Mouse (Mus musculus) neutrophil, adult 5-6 weeks (primary cell): Measurements from ENCODE around the gene Atp5f1. TPM values are rescaled to one million over a fixed set of nuclear protein-coding genes. Genes with fewer than 3 reads are reported as not detected.
"Not testable (repeated sequence)": the region's sequence is repeated elsewhere in the genome, so short reads cannot be mapped to it uniquely, and the experiment has no call there.

Experiments used
- ATAC-seq: fragments of 151-379, 151-347 bp; 2 replicates; pipeline ENCODE4 v1.8.0; 2017; ENCODE audit warnings: mild to moderate bottlenecking, moderate TSS enrichment; ENCODE audit not compliant: insufficient number of reproducible peaks, poor library complexity, low FRiP score, severe bottlenecking; ENCODE audit errors: extremely low read depth
- total RNA-seq: library from RNA; stranded (forward); fragments of 200-1000 nt; gene quantifications from 2 replicates; pipeline ENCODE4 v1.2.3, GENCODE M21; 2017

The Atp5f1 gene
- total RNA-seq, 1 experiment from 2014 or later: 319 TPM

DNA sequence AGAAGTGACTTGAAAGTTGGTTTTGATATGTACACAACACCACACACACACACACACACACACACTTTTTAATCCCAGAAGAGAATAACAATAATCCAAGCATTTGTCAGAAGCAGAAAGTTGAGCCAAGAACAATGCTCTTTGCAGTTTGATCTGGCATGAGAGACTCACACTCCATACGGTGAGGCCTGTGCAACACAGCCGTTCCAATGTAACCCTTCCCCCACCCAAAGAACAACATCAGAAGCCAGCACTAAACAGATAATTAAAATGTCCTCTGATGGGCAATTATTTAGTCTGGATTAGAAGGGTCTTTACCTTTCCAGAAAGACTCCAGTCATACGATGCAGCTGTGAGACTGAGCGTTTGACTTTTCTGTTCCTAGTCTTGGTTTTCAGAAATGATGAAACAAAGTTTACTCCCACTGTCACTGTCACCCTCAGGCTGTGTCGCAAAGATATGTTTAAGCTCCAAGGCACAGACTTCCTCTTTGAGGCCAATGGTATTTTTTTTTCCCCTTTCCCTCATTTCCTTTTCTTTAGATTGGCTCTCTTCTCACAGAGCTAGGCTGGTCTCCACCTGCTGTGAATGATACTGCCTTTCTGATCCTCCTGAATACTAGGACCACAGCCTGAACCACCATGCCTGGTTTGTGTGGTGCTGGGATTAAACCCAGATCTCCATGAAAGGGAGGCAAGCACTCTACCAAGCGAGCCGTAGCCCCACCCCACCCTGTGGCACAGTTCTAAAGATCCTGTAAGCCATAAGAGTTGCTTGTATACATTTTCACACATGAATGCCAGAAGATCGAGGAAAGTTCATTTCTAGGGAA, 27.4 kb downstream of the Atp5f1 start, which contains the start of gene I830077J02Rik:
Gene I830077J02Rik (minus strand): TSS at position 425 of the 832 bp plus-strand sequence.
- ATAC-seq: peak; percentile 77

DNA sequence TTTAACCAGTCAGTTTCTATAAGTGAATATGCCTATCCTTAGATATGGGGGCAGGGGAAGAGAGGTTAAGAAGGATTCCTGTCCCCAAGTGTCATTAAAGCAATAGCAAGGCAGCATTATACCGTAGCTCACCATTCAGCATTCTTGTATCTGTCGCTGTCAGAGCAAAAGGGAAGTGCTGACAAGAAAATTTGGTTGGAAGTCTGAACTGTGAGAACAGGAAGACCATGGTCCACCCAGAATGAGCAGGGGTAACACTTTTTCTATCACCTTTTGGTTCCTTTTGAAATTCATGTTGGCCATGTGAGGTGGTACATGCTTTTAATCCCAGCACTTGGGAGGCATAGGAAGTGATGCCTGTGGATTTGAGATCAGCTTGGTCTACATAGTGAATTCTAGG, 28.8 kb downstream of the Atp5f1 start:
- ATAC-seq: no peak

DNA sequence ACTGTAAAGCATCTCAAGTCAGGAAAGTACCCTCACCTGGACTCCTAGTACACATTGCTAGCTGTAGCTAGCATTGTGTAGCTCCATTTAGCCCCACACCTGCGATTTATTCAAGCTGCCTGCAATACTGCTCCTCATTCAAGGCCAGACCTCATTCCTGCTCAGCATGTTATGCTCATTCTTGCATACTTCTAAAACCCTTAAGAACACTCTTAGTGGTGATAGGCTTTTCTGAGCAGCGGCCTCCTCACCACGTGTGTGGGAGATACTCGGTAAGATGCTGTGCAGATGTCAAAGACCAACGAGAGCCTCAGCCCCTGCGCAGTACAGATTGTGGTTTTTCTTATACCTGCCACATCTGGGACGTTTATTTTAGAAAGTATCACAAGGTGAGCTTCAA, 30.1 kb downstream of the Atp5f1 start:
- ATAC-seq: no peak

DNA sequence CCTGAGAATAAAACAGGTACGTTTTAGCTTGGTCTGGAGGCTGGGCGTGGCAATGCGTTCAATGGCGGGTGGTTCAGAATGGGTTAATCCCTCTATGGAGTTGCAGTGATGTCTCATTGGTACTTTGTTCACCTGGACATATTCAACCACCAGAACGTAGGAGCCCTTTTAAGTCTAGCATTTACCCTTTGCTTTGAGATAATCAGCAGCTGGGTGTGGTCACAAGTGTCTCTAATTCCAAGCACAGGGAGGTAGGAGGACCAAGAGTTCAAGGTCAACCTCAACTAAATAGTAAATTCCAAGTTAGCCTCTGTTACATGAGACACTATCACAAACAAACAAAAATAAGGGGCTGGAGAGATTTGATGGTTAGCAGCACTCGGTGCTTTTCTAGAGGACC, 31.1 kb downstream of the Atp5f1 start:
- ATAC-seq: no peak

DNA sequence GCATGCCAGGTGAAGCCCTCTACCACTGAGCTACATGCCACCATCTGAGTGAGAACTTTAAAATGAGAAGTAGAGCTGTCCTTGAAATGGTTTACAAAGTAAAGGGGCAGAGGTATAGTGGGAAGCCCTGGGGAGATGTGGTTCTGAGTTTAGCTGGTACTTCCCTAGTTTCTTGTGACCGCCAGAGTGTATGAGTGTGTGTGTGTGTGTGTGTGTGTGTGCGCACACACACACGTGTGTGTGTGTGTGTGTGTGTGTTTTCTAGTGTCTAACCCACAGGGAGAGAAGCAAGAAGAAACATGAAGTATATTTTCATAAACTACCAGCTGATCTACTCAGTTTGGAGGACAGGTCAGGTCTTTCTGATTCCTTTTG, 31.7 kb downstream of the Atp5f1 start:
- peak; percentile 21; the same call in 1 of the 2 replicates for ATAC-seq

DNA sequence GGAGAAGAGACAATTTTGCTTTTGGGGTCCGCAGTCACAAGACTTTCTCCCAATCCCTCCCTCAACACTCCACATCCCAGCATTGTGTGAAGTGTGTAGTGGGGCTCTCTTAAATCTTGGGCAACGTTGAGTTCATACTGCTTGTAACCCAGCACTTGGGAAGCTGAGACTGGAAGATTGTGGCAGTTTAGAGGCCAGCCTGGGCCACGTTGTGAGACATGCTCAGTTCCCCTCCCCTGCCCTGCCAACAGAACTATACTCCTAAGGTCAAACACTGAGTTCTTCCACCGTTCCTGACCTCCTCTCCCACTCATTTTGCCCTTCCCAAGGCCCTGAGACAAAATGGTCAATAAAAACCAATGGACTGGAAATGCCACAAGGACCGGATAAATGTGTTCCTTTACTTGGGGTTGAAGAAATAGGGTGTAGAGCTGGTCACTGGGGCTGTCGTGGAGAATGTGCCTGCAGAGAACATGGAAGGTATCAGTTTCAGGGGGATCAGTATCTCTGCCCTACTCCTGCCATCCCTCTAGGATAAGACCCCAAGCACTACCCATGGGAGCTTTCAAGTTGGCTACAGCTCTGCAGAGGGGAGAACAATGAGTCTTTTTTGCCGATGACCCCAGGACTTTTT, 32.2 kb downstream of the Atp5f1 start:
- no peak for ATAC-seq

DNA sequence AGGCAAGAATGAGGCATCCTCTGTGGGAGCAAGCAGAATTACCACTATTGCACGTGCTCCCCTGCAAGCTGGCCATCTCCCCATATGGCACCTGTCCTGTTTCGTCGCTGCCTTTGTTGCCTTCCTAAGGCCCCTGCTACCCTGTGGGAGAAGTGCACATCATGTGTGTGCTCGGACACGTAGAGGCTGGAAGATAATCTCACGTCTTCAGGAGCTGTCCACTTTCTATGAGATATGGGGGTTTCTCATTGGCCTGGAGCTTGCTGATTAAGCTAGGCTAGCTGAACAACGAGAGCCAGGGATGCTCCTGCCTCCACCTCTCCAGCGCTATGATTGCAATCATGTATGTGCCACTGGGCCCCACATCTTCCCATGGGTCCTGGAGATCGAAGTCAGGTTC, 35.3 kb downstream of the Atp5f1 start:
- no peak for ATAC-seq

DNA sequence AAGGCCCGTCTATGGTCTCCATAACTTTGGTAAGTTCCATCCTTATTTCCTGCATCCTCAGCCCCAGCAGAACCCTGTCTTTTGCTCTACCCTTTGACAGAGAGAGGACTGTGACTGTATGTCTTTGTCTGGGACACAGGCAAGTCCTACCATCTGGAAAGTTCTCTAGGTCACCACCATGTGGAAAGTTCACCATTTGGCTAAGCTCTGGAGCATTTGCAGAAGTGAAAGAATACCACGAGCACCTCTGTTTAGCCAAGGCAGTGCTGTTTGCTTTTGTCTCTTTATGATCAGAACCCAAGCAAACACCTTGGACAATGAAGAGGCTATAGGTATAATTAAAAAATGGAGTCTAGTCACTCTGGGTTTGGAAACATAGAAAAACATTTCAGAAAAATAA, 37.9 kb downstream of the Atp5f1 start:
- no peak for ATAC-seq

DNA sequence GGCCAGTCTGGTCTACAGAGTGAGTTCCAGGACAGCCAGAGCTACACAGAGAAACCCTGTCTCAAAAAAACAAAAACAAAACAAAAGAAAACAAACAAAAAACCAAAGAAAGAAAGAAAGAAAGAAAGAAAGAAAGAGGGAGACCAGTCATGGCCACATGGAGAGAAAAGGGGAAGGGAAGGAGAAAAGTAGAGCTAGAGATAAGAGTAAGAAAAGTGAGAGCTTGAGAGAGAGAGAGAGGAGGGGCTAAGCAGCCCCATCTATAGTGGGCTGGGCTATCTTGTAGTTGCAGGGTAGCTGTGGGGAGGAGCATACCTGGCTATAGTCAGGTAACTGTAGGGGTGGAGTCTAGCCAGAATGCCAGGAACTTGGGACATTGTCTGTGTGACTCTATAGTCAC, 39.2 kb downstream of the Atp5f1 start:
- not testable (repeated sequence) for ATAC-seq

DNA sequence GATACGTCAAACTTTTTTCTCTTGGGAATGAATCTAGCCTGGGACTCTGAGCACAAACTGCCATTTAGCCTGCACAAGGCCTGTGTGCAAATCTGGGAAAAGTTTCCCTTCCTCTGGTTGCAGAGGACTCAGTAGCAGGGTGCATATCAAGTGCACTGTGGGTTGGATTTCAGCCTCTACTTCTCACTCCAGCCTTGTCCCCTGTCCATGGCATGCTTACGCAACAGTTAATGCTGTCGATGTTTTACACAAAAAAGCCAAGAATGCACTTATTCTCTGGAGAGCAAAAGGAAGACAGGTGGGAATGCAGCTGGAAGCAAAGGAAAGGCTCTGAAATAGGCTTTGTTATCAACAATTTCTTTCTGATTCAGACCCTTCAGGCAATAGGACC, 41.5 kb downstream of the Atp5f1 start:
- no peak for ATAC-seq

DNA sequence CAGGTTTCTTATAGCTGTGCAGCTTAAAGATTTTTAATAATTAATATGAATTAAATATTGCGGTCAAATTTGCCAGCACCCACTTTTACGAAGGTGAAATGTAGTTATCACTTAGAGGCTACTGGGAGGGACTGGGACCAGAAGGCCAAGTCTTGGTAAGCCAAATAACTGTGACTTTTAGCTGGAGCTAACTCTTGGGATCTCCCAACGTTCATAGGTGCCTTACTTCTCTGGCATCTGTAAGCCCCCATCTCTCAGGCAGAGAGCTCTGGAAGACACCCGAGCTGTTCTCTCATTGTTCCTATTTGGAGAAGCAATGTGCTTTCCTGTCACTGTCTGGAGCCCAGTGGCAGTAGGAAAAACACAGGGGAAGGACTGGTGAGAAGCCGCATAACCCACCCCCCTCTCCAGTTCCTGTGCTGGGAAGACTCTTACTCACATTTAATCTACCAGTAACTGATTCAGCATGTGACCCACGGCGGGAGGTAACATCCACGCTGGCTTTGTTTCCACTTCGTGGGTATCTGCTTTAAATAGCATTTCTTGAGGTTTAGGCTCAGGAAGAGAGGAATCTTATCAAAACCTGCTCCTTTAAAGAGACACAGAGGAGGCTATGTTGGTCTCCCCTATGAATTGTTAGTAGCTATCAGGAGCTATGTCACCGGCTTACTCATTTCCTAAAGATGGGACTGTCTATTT, 42.1 kb downstream of the Atp5f1 start:
- no peak for ATAC-seq

DNA sequence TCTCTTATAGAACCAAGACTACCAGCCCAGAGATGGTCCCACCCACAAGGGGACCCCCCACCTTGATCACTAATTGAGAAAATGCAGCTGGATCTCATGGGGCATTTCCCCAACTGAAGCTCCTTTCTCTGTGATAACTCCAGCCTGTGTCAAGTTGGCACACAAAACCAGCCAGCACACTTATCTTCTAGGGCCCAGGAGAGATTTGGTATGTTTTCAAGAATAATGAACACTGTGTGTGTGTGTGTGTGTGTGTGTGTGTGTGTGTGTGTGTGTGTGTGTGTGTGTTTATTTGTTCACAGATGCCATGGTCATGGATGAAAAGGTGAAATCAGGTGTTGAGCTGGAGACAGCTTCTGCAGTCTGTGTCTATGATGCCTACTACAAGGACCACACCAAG, 43.4 kb downstream of the Atp5f1 start:
- ATAC-seq: not testable (repeated sequence)

DNA sequence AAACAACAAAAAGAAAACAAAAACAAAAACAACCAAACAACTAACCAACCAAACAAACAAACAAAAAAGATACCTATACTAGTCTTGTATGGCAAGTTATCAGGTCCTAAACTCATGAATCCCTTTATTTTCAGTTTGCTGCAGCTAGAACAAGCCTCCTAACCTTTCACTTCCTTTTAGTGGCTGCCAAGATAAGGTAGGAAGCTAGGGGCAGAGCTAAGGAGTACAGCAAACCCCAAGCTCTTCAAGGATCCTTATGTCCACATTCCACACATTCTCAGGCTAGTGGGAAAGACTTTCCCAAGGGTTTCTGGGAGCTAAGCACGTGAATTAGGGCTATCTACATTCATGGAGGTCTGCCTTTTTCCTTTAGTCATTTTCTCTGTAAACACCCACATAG, 44.6 kb downstream of the Atp5f1 start:
- no peak for ATAC-seq

DNA sequence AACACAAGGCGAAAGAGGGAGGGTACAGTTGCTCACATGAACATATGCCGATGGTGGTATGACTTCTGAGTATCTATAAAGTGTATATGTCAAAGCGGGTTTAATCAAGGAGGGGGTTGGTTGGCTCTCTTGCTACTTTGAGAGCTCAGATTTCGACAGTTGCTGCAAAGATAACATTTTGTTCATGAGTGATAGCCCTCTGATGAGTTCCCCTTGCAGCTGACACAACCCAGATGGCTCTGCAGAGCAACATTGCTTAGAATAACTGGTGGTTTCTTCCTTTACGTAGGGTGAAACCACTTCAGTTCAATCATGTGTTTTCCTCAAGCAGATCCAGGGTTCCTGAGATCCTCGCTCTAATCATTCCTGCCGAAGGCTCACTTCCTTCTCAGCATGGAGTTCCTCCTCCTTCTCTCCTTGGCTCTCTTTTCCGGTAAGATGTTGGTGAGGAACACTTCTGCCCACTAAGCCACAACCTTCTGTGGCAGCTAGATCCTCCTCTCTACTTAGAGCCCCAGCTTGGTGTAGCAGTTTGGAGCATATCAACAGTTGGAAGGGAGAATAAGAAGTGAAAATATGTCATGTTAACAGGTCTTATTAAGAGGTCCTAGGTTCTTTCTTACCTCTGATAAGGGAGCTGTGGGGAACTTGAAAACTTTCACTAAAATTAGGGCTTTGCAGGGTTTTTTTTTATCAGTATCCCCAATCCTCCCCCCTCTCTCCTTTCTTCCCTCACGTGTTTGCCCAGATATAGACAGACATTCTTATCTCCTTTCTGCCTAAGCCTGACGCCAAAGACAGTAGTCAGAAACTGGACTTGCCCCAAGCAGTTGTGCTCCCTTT, 45.8 kb downstream of the Atp5f1 start:
- ATAC-seq: no peak

DNA sequence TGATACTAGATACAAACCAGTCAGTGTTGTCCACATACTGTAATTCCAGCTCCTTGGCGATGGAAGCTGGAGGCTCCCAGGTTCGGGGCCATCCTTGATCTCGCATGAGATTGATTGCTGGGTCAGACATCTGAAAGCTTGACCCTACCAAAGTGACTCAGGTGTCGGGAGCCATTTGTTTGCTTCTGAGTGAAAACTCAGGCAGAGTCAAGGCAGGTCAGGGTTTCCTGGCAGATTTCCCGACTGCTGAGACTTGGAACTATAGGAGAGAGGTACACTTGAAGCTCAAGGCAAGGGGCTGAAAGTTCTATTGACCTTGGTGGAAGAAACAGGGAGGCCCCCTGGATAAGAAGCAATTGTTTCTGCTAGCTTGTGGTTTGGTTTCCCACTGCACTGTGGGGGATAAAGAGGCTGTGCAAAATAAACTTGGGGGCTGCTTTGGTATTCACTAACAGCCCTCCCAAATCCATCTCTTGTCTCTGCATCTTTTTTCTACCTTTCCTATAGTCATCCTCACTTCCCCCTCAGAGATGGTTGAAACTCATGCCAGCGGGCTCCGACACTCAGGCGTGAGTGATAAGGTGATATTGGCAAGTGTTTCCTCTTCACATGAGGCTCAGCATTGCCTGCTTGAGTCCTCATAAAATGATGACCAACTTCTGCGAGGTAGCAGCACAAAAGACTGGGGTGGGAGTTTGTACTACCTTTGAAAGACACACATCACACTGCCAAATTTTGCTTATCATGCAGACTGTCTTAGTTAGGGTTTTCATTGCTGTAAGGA, 47.6 kb downstream of the Atp5f1 start:
- ATAC-seq: no peak

DNA sequence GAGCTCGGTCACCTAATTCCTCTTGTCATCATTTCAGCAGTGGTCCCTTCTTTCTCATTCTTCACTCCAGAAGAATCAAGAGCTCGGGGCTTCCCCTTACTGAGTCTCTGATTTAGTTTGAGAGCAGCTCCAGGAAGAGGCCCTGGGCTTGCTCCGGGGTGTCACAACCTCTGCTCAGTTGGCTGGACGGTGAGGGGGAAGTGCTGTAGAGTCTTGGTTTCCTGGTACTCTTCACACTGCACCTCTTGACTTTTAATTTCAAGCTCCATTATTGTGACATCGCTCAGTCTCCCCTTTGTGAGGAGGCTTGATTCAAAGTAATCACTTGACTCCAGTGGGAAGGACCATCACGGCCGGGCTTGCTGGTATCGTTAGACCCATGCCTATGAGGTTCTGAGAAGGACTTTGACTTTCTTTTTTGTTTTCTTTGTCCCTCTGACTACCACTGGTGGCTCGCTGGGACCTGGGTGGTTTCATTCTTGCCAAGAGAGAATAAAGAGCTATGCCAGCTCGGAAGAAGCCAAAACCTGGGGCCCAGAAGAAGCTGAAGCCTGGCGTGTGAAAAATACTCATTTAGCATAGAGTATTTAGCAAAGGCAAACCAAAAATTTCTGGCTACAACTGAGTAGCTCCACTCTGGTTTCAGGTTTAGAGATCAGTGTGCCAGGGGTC, 49.2 kb downstream of the Atp5f1 start:
- ATAC-seq: peak; percentile 88

DNA sequence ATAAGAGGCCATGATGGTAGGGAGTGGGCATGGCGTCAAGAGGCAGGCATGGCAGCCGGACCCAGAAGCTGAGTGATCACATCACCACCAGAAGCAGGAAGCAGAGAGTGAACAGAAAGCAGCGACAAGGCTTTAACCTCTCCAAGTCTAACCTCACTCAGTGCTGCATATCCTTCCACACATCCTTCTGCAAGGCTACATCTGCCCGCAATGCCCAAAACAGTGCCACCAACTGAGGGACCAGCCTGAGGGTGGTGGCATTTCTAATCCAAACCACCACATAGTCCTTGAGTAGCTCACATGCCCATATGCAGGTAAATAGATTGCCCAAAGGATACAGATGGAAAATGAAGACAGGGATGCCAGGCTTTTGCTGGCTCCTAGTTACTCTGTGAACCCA, 50.9 kb downstream of the Atp5f1 start:
- ATAC-seq: no peak
